Mouse (Mus musculus) ovary, postnatal 36 days (tissue): ENCODE results near the gene Hist1h3i.

Experiments
- DNase-seq: peaks from one replicate; pipeline ENCODE4 v3.0.0; 2022; ENCODE audit warnings: low spot score, mixed read lengths

Hist1h3i gene

DNA sequence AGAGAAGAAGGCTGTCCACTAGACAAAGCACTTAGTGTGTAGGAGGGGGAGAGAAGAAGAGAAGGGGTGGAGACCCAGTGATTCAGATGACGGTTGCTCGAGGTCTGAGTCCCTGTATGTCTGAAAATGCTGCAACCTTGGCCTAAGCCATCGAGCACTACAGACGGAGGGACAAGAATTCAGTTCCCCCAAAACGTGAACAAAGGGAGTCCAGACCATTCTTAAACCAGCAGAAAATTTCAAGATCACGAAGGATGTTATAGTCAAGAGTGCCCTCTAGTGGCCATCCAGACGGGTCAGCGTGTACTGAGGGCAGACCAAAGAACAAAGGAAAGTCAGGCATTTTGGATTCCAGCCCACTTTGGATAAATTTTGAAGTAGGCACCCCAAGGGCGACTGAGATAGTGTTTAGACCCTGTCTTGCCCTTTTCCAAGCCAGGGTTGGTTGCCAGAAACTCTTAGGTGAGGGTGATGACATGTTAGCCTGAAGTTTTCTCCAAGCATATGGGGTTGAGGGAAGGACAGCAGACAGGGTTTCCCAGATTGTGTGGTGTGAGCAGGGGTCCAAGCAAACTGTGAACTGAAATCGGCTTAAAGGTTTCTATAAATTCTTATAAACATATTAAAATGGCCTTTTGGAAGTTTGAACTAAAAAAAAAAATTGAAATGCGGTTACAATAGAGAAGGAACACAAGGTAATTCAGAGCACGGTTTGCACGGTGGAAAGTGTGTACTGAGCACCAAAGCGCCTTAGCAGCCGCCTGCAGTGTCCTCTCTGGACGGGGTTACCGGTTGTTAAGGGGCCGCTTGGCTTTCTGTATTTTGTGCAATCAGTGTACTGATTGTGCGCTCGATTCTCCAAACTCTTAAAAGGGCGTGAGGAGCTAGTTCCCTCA lies 48.9 kb downstream of the Hist1h3i start:
- peak; percentile 63 for DNase-seq

DNA sequence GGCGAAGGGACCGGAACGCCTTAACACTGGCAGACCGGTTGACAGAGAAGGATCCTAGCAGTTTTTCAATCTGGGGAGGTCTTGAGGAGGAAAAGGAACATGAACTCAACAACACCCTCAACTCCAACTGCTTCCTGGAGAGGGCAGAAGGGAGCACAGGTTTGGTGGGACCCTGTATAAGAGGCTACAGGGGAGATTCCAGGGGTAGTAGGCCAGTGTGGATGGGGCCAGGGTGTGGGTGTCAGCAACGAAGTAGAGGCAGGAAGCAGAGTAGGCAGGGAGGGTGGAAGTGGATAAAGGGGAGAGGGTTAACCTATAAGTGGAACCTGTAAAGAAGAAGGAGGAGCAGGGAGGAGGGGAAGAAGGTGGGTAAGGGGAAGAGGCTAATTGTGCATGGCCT lies 49.7 kb downstream of the Hist1h3i start:
- no peak for DNase-seq
